Mouse (Mus musculus): Measurements from ENCODE around the gene Cspg4. TPM values are rescaled to one million over a fixed set of nuclear protein-coding genes. Genes with fewer than 3 reads are reported as not detected.
A peak's percentile ranks its signal among the peaks of the same experiment; 100 is the strongest.

The Cspg4 gene
- polyA plus RNA-seq, 1 experiment from 2014 or later: 49.1 TPM

- Histone ChIP-seq H3K27ac (no peak overlapping the region), H3K9ac (no peak overlapping the region), H3K9me3 (no peaks in the 10 kb centered on the region), H3K27me3 (no peaks in the 10 kb centered on the region), H3K4me1 (peaks cover 16% of the 10 kb centered on the region), H3K4me3 (no peak overlapping the region), H3K36me3 (peaks cover 58% of the 10 kb centered on the region), H3K4me2 (no peak overlapping the region)
- WGBS: 61% methylated on average over 5 of the region's 5 CpGs
- ATAC-seq (ENCODE audit: insufficient number of reproducible peaks, low FRiP score, low TSS enrichment, low read depth): no peak
These were observed 51.0 kb downstream of the Cspg4 start for GRCm38 (mm10) chr9:56915695-56916410.

- 75% methylated on average over 2 of the region's 2 CpGs for WGBS
- no peak for ATAC-seq (ENCODE audit: insufficient number of reproducible peaks, low FRiP score, low TSS enrichment, low read depth)
- H3K9me3 ChIP-seq: no peaks in the 10 kb centered on the region
- H3K36me3 ChIP-seq: peaks cover 66% of the 10 kb centered on the region
- peaks cover 16% of the 10 kb centered on the region for H3K4me1 ChIP-seq
- H3K4me3 ChIP-seq: no peak overlapping the region
- no peak overlapping the region for H3K4me2 ChIP-seq
- no peak overlapping the region for H3K9ac ChIP-seq
- no peaks in the 10 kb centered on the region for H3K27me3 ChIP-seq
- no peak overlapping the region for H3K27ac ChIP-seq
These were observed 52.3 kb downstream of the Cspg4 start for GRCm38 (mm10) chr9:56917131-56917530.

- Histone ChIP-seq H3K4me1 (peaks cover 23% of the 10 kb centered on the region), H3K4me2 (no peak overlapping the region), H3K9ac (no peak overlapping the region), H3K36me3 (peaks cover 74% of the 10 kb centered on the region), H3K27me3 (no peaks in the 10 kb centered on the region), H3K9me3 (no peaks in the 10 kb centered on the region), H3K4me3 (no peak overlapping the region), H3K27ac (no peak overlapping the region)
- no peak for ATAC-seq (ENCODE audit: insufficient number of reproducible peaks, low FRiP score, low TSS enrichment, low read depth)
- 91% methylated on average over 13 of the region's 13 CpGs for WGBS
These were observed 53.6 kb downstream of the Cspg4 start for GRCm38 (mm10) chr9:56918466-56918865.

GRCm38 (mm10) chr9:56922746-56923145 lies 57.9 kb downstream of the Cspg4 start:
- no peaks in the 10 kb centered on the region for H3K27me3 ChIP-seq
- no peak overlapping the region for H3K9ac ChIP-seq
- no peaks in the 10 kb centered on the region for H3K9me3 ChIP-seq
- no peak overlapping the region for H3K4me3 ChIP-seq
- WGBS: 93% methylated on average over 4 of the region's 4 CpGs
- no peak for ATAC-seq (ENCODE audit: insufficient number of reproducible peaks, low FRiP score, low TSS enrichment, low read depth)
- H3K4me2 ChIP-seq: peak overlapping the region; percentile 72; the same call in 1 of the 2 replicates
- no peak overlapping the region for H3K27ac ChIP-seq
- peaks cover 42% of the 10 kb centered on the region for H3K36me3 ChIP-seq
- H3K4me1 ChIP-seq: peaks cover 45% of the 10 kb centered on the region

- peak overlapping the region; percentile 72 for H3K4me2 ChIP-seq
- H3K9me3 ChIP-seq: no peaks in the 10 kb centered on the region
- ATAC-seq (ENCODE audit: insufficient number of reproducible peaks, low FRiP score, low TSS enrichment, low read depth): no peak
- peaks cover 50% of the 10 kb centered on the region for H3K4me1 ChIP-seq
- WGBS: 55% methylated on average over 8 of the region's 8 CpGs
- H3K27ac ChIP-seq: peak overlapping the region; percentile 44; the same call in 1 of the 2 replicates
- no peaks in the 10 kb centered on the region for H3K27me3 ChIP-seq
- peak overlapping the region; percentile 38 for H3K4me3 ChIP-seq
- peak overlapping the region; percentile 39 for H3K9ac ChIP-seq
- peaks cover 29% of the 10 kb centered on the region for H3K36me3 ChIP-seq
These were observed 59.2 kb downstream of the Cspg4 start for GRCm38 (mm10) chr9:56923841-56924650.

GRCm38 (mm10) chr9:56924651-56925027 lies 59.8 kb downstream of the Cspg4 start:
- Histone ChIP-seq H3K4me1 (peaks cover 51% of the 10 kb centered on the region), H3K27me3 (no peaks in the 10 kb centered on the region), H3K27ac (peak overlapping the region; percentile 44; the same call in 1 of the 2 replicates), H3K9ac (peak overlapping the region; percentile 39), H3K9me3 (no peaks in the 10 kb centered on the region), H3K36me3 (peaks cover 23% of the 10 kb centered on the region), H3K4me3 (peak overlapping the region; percentile 38), H3K4me2 (peak overlapping the region; percentile 72)
- no peak for ATAC-seq (ENCODE audit: insufficient number of reproducible peaks, low FRiP score, low TSS enrichment, low read depth)
- WGBS: 14% methylated on average over 7 of the region's 7 CpGs

GRCm38 (mm10) chr9:56925291-56926024 lies 60.6 kb downstream of the Cspg4 start:
- Histone ChIP-seq H3K36me3 (peaks cover 16% of the 10 kb centered on the region), H3K27ac (0 out of 2 replicates have a peak overlapping the region, but pooled peaks have one; percentile 38), H3K9ac (0 out of 2 replicates have a peak overlapping the region, but pooled peaks have one; percentile 39), H3K4me2 (peak overlapping the region; percentile 72), H3K4me3 (peak overlapping the region; percentile 38), H3K9me3 (no peaks in the 10 kb centered on the region), H3K27me3 (no peaks in the 10 kb centered on the region), H3K4me1 (peaks cover 51% of the 10 kb centered on the region)
- 85% methylated on average over 26 of the region's 26 CpGs for WGBS
- no peak for ATAC-seq (ENCODE audit: insufficient number of reproducible peaks, low FRiP score, low TSS enrichment, low read depth)

GRCm38 (mm10) chr9:56926025-56926360 lies 61.2 kb downstream of the Cspg4 start:
- Histone ChIP-seq H3K27me3 (no peaks in the 10 kb centered on the region), H3K36me3 (peaks cover 16% of the 10 kb centered on the region), H3K4me2 (peak overlapping the region; percentile 72), H3K4me1 (peaks cover 51% of the 10 kb centered on the region), H3K4me3 (peak overlapping the region; percentile 70), H3K9ac (no peak overlapping the region), H3K27ac (0 out of 2 replicates have a peak overlapping the region, but pooled peaks have one; percentile 98), H3K9me3 (no peaks in the 10 kb centered on the region)
- 92% methylated on average over 10 of the region's 10 CpGs for WGBS
- no peak for ATAC-seq (ENCODE audit: insufficient number of reproducible peaks, low FRiP score, low TSS enrichment, low read depth)

- H3K27ac ChIP-seq: peak overlapping the region; percentile 98
- no peaks in the 10 kb centered on the region for H3K27me3 ChIP-seq
- ATAC-seq (ENCODE audit: insufficient number of reproducible peaks, low FRiP score, low TSS enrichment, low read depth): no peak
- no peaks in the 10 kb centered on the region for H3K9me3 ChIP-seq
- peak overlapping the region; percentile 72 for H3K4me2 ChIP-seq
- peaks cover 15% of the 10 kb centered on the region for H3K36me3 ChIP-seq
- no peak overlapping the region for H3K9ac ChIP-seq
- H3K4me3 ChIP-seq: peak overlapping the region; percentile 70
- H3K4me1 ChIP-seq: peaks cover 51% of the 10 kb centered on the region
- WGBS: 79% methylated on average over 10 of the region's 10 CpGs
These were observed 61.6 kb downstream of the Cspg4 start for GRCm38 (mm10) chr9:56926387-56926786.

- Histone ChIP-seq H3K4me2 (peak overlapping the region; percentile 72), H3K27me3 (no peaks in the 10 kb centered on the region), H3K9me3 (no peaks in the 10 kb centered on the region), H3K4me1 (peaks cover 51% of the 10 kb centered on the region), H3K36me3 (peaks cover 5% of the 10 kb centered on the region; the same call in 1 of the 2 replicates), H3K9ac (peak overlapping the region; percentile 80), H3K27ac (peak overlapping the region; percentile 98), H3K4me3 (peak overlapping the region; percentile 70)
- ATAC-seq (ENCODE audit: insufficient number of reproducible peaks, low FRiP score, low TSS enrichment, low read depth): peak; percentile 27; the same call in 1 of the 2 replicates
- WGBS: under 1% methylated on average over 35 of the region's 35 CpGs
These were observed 62.6 kb downstream of the Cspg4 start for GRCm38 (mm10) chr9:56927191-56928012.

All from limb, embryonic 15.5 days (tissue).